Mouse (Mus musculus) kidney, postnatal 0 days (tissue): ENCODE measurements around the gene Dsp. TPM values are rescaled to one million over a fixed set of nuclear protein-coding genes. Genes with fewer than 3 reads are reported as not detected.

ENCODE experiments used
- ATAC-seq: fragments of 200-750 bp; cut with Nextera tagmentation; replicated peaks from 2 replicates; pipeline ENCODE4 v1.8.0; 2017; ENCODE audit warnings: low read depth, moderate number of reproducible peaks, moderate TSS enrichment, moderate library complexity; ENCODE audit not compliant: low FRiP score
- DNase-seq: peaks from one replicate; pipeline ENCODE4 v3.0.0-alpha.2; 2016; ENCODE audit warnings: low spot score
- H3K27ac ChIP-seq: fragments of 300-500 bp; sonication (generic); 2 replicates; pipeline ENCODE4 v1.5.1; 2014; ENCODE audit warnings: mild to moderate bottlenecking
- H3K27me3 ChIP-seq: fragments of 300-500 bp; sonication (generic); 2 replicates; pipeline ENCODE4 v1.6.1; 2014; ENCODE audit warnings: low read length, mixed read lengths; ENCODE audit not compliant: insufficient read depth
- H3K36me3 ChIP-seq: fragments of 300-500 bp; sonication (generic); 2 replicates; pipeline ENCODE4 v1.6.1; 2014; ENCODE audit warnings: low read length, mixed read lengths; ENCODE audit not compliant: insufficient read depth
- H3K4me1 ChIP-seq: fragments of 300-500 bp; sonication (generic); replicated peaks from 2 replicates; pipeline ENCODE4 v1.6.1; 2014; ENCODE audit warnings: antibody characterized with exemption, low read length, mixed read lengths; ENCODE audit not compliant: insufficient read depth
- H3K4me2 ChIP-seq: fragments of 300-500 bp; sonication (generic); 2 replicates; pipeline ENCODE4 v1.6.1; 2014; ENCODE audit warnings: mild to moderate bottlenecking, low read length, moderate library complexity, mixed read lengths
- H3K4me3 ChIP-seq: fragments of 300-500 bp; sonication (generic); replicated peaks from 2 replicates; pipeline ENCODE4 v1.5.1; 2014; ENCODE audit warnings: low read depth, low read length
- H3K9ac ChIP-seq: fragments of 300-500 bp; sonication (generic); 2 replicates; pipeline ENCODE4 v1.6.1; 2014; ENCODE audit warnings: low read depth, low read length
- H3K9me3 ChIP-seq: fragments of 300-500 bp; sonication (generic); replicated peaks from 2 replicates; pipeline ENCODE4 v1.6.1; 2016; ENCODE audit warnings: low read length, inconsistent platforms, mixed read lengths
- CTCF ChIP-seq: IDR thresholded peaks from 2 replicates; pipeline ENCODE4 v1.5.1; 2016; ENCODE audit warnings: antibody characterized with exemption, low read depth, mild to moderate bottlenecking, moderate library complexity
- WGBS: fragments of 180-500 bp; shearing (Covaris S2); extraction: QIAGEN DNeasy Blood & Tissue Kit; methylation state at CpG from one replicate; pipeline ENCODE4 v1.1.7; 2014; 5-methylcytosine and 5-hydroxymethylcytosine counted together
- polyA plus RNA-seq: library from polyadenylated mRNA; unstranded; fragments of >200 nt; fragmentation: Nextera tagmentation; extraction: Ambion mirVana; gene quantifications from 2 replicates; pipeline ENCODE4 v1.2.1, GENCODE M21; 2015

Dsp gene
- polyA plus RNA-seq, 1 experiment from 2014 or later, result 4.4 TPM

- Histone ChIP-seq H3K4me2 (peak within 1 kb of the TSS; percentile 70), H3K4me1 (peaks cover 12% of the 10 kb centered on the region), H3K9ac (peak within 1 kb of the TSS; percentile 83), H3K36me3 (no peaks in the 10 kb centered on the region), H3K27me3 (no peaks in the 10 kb centered on the region), H3K4me3 (peak within 1 kb of the TSS; percentile 89), H3K27ac (peak within 1 kb of the TSS; percentile 94), H3K9me3 (no peaks in the 10 kb centered on the region)
- peak; percentile 96 for DNase-seq
- ATAC-seq, result peak; percentile 98
- no peak for TF ChIP-seq CTCF
- under 1% methylated on average over 59 of the region's 59 CpGs for WGBS
These were observed 53.8 kb downstream of the Dsp start, which contains the start of gene Snrnp48 for GRCm38 (mm10) chr13:38204702-38205482. Gene Snrnp48, plus strand, starts transcription at chr13:38204938.

GRCm38 (mm10) chr13:38211122-38211521 lies 60.0 kb downstream of the Dsp start:
- Histone ChIP-seq H3K27ac (no peak overlapping the region), H3K27me3 (no peaks in the 10 kb centered on the region), H3K9ac (no peak overlapping the region), H3K9me3 (no peaks in the 10 kb centered on the region), H3K4me1 (peaks cover 6% of the 10 kb centered on the region; the same call in 1 of the 2 replicates), H3K36me3 (peaks cover 19% of the 10 kb centered on the region; the same call in 1 of the 2 replicates), H3K4me2 (no peak overlapping the region), H3K4me3 (no peak overlapping the region)
- no peak for TF ChIP-seq CTCF
- DNase-seq (no peak), ATAC-seq (no peak)
- WGBS, result 95% methylated on average over 5 of the region's 5 CpGs

- Histone ChIP-seq H3K9me3 (no peaks in the 10 kb centered on the region), H3K4me2 (no peak overlapping the region), H3K27me3 (no peaks in the 10 kb centered on the region), H3K36me3 (peaks cover 57% of the 10 kb centered on the region), H3K9ac (no peak overlapping the region), H3K27ac (no peak overlapping the region), H3K4me3 (no peak overlapping the region), H3K4me1 (no peaks in the 10 kb centered on the region)
- no peak for ATAC-seq
- no peak for TF ChIP-seq CTCF
- WGBS, result 97% methylated on average over 3 of the region's 3 CpGs
- DNase-seq, result no peak
These were observed 67.6 kb downstream of the Dsp start for GRCm38 (mm10) chr13:38218686-38219085.

- H3K4me2 ChIP-seq, result no peak overlapping the region
- peak; percentile 51 for TF ChIP-seq CTCF
- no peaks in the 10 kb centered on the region for H3K9me3 ChIP-seq
- ATAC-seq (no peak), DNase-seq (no peak)
- H3K27ac ChIP-seq, result no peak overlapping the region
- peaks cover 73% of the 10 kb centered on the region for H3K36me3 ChIP-seq
- WGBS, result 87% methylated on average over 6 of the region's 6 CpGs
- H3K27me3 ChIP-seq, result no peaks in the 10 kb centered on the region
- no peaks in the 10 kb centered on the region for H3K4me1 ChIP-seq
- H3K9ac ChIP-seq, result no peak overlapping the region
- no peak overlapping the region for H3K4me3 ChIP-seq
These were observed 69.2 kb downstream of the Dsp start for GRCm38 (mm10) chr13:38220331-38220730.

- no peak for TF ChIP-seq CTCF
- Histone ChIP-seq H3K4me3 (no peak overlapping the region), H3K27ac (no peak overlapping the region), H3K36me3 (peaks cover 25% of the 10 kb centered on the region), H3K9me3 (no peaks in the 10 kb centered on the region), H3K27me3 (no peaks in the 10 kb centered on the region), H3K4me1 (no peaks in the 10 kb centered on the region), H3K4me2 (no peak overlapping the region), H3K9ac (no peak overlapping the region)
- ATAC-seq (no peak), DNase-seq (no peak)
- 89% methylated on average over 9 of the region's 9 CpGs for WGBS
These were observed 79.2 kb downstream of the Dsp start for GRCm38 (mm10) chr13:38230177-38230821.

GRCm38 (mm10) chr13:38232411-38232810 lies 81.3 kb downstream of the Dsp start:
- H3K9me3 ChIP-seq, result no peaks in the 10 kb centered on the region
- H3K27ac ChIP-seq, result no peak overlapping the region
- H3K4me1 ChIP-seq, result no peaks in the 10 kb centered on the region
- H3K4me2 ChIP-seq, result no peak overlapping the region
- DNase-seq, result no peak
- ATAC-seq, result no peak
- TF ChIP-seq CTCF, result no peak
- H3K4me3 ChIP-seq, result no peak overlapping the region
- no peak overlapping the region for H3K9ac ChIP-seq
- no peaks in the 10 kb centered on the region for H3K27me3 ChIP-seq
- H3K36me3 ChIP-seq, result peaks cover 16% of the 10 kb centered on the region
- 85% methylated on average over 4 of the region's 4 CpGs for WGBS
